Mouse (Mus musculus) brain, embryonic 14.5 days (tissue): ENCODE measurements around the gene Zfp536.

Experiments used
- CTCF ChIP-seq: fragments of 200-500 bp; IDR thresholded peaks from 2 replicates; pipeline ENCODE4 v1.5.1; 2012; ENCODE audit warnings: inconsistent platforms, mild to moderate bottlenecking, moderate library complexity, borderline replicate concordance; ENCODE audit not compliant: insufficient read depth, insufficient read length; ENCODE audit errors: extremely low read depth
- POLR2A ChIP-seq: fragments of 200-500 bp; IDR thresholded peaks from 2 replicates; pipeline ENCODE4 v1.6.1; 2012; ENCODE audit warnings: mild to moderate bottlenecking, inconsistent platforms, borderline replicate concordance; ENCODE audit not compliant: poor library complexity, insufficient read depth, insufficient read length, severe bottlenecking; ENCODE audit errors: extremely low read depth

DNA sequence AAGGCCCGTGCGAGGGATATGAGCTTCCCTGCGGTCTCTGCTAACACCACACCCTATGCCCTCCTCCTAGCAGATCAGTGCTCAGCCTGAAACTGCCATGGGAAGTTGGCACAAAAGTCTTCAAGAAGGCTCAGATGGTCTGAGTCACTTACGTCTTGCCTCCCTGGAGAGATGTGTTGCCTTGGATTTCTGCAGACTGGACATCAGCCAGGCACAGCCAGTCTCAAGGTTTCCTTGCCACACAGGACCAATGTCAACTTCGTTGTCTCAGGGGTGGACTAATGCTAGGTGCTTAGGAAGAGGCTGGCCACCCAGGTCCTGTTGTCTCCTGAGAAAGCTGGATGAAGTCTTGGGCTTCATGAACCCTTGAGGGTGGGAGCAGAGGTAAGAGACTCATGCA lies 14.6 kb downstream of the Zfp536 start:
- no peak for TF ChIP-seq POLR2A
- TF ChIP-seq CTCF = no peak
